Mouse (Mus musculus): ENCODE results near the gene Srrd.

- TF ChIP-seq CTCF (IDR thresholded peaks at IDR 0.05; ENCODE audit: control insufficient read depth, insufficient read depth, insufficient replicate concordance, low read depth, low read length) = no peak
- no peak for TF ChIP-seq POLR2A (IDR thresholded peaks at IDR 0.05; ENCODE audit: control insufficient read depth, low read depth, low read length)
Observed at GRCm38 (mm10) chr5:112343205-112343595, 360 bp upstream of the Srrd start.

Measured in testis, adult 2 months (tissue).